Mouse (Mus musculus) midbrain, embryonic 14.5 days (tissue): ENCODE measurements at regions not wholly inside any gene's neighbourhood (a gene's known extent, or its start where the extent isn't known, plus 50 kb on each side); places are given as distances from the start of the nearest gene placed in this dataset.

Experiments used
- ATAC-seq: fragments of 200-750 bp; cut with Nextera tagmentation; 2 replicates; pipeline ENCODE4 v1.8.0; 2017; ENCODE audit warnings: moderate number of reproducible peaks, moderate library complexity; ENCODE audit not compliant: low FRiP score, low TSS enrichment
- DNase-seq: peaks from one replicate; pipeline ENCODE4 v3.0.0-alpha.2; 2015
- H3K27ac ChIP-seq: fragments of 300-500 bp; sonication (generic); replicated peaks from 2 replicates; pipeline ENCODE4 v1.5.1; 2014; ENCODE audit warnings: mild to moderate bottlenecking, low read depth, low read length, moderate library complexity
- H3K27me3 ChIP-seq: fragments of 300-500 bp; sonication (generic); 2 replicates; pipeline ENCODE4 v1.6.1; 2014; ENCODE audit warnings: low read length, control low read depth, mixed read lengths; ENCODE audit not compliant: control insufficient read depth, insufficient read depth
- H3K36me3 ChIP-seq: fragments of 300-500 bp; sonication (generic); 2 replicates; pipeline ENCODE4 v1.6.1; 2014; ENCODE audit warnings: low read length, control low read depth; ENCODE audit not compliant: control insufficient read depth, insufficient read depth
- H3K4me1 ChIP-seq: fragments of 300-500 bp; sonication (generic); 2 replicates; pipeline ENCODE4 v1.6.1; 2014; ENCODE audit warnings: mild to moderate bottlenecking, antibody characterized with exemption, low read length, control low read depth; ENCODE audit not compliant: control insufficient read depth, insufficient read depth
- H3K4me2 ChIP-seq: fragments of 300-500 bp; sonication (generic); 2 replicates; pipeline ENCODE4 v1.6.1; 2014; ENCODE audit warnings: mild to moderate bottlenecking, low read length, moderate library complexity
- H3K4me3 ChIP-seq: fragments of 300-500 bp; sonication (generic); replicated peaks from 2 replicates; pipeline ENCODE4 v1.5.1; 2014; ENCODE audit warnings: low read depth, low read length
- H3K9ac ChIP-seq: fragments of 300-500 bp; sonication (generic); replicated peaks from 2 replicates; pipeline ENCODE4 v1.6.1; 2014; ENCODE audit warnings: mild to moderate bottlenecking, low read length, moderate library complexity
- H3K9me3 ChIP-seq: fragments of 300-500 bp; sonication (generic); 2 replicates; pipeline ENCODE4 v1.6.1; 2016; ENCODE audit warnings: low read length, control low read depth, mixed read lengths; ENCODE audit not compliant: control insufficient read depth
- WGBS: fragments of 180-500 bp; shearing (Covaris S2); extraction: QIAGEN DNeasy Blood & Tissue Kit; methylation state at CpG from one replicate; pipeline ENCODE4 v1.1.7; 2014; 5-methylcytosine and 5-hydroxymethylcytosine counted together

DNA sequence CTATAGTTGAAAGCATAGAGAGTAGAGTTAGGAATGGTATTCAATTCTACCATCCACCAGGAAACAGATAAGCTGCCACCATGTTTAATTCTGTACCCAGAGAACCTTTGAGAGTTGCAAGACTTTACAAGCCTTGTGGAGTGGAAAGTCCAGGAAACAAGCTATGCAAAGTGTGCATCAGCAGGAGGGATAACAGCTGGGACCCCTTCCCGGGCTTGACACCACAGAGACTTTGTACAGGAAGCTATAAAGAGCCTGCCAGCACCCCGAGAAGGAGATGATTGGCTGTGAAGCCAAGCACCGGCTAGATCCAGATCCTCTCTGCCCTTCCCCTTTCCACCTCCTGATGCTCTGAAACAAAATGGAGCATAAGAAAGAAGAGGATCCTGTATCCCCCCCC lies 188.8 kb downstream of the Sp3 start:
- Histone ChIP-seq H3K9me3 (no peaks in the 10 kb centered on the region), H3K4me1 (no peaks in the 10 kb centered on the region), H3K4me2 (no peak overlapping the region), H3K9ac (no peak overlapping the region), H3K4me3 (no peak overlapping the region), H3K27me3 (no peaks in the 10 kb centered on the region), H3K36me3 (no peaks in the 10 kb centered on the region), H3K27ac (no peak overlapping the region)
- DNase-seq (no peak), ATAC-seq (no peak)
- 76% methylated on average over 3 of the region's 3 CpGs for WGBS

DNA sequence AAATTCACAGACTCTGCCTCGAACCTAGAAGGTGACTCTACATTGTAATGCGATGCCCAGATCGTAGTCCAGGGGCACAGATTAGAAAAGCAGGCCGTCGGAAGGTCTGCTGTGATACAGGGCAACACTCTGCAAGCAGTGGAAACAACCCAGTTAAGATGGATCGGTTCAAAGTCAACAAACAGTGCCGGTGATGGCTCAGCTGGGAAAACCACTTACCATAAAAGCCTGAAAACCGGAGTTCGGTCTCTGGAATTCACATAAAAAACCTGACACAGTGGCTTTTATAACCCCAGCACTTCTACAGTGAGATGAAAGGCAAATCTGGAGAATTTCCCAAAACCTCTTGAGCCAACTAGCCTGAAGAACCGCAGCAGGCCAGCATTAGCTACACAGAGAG lies 186.8 kb downstream of the Sp3 start:
- no peaks in the 10 kb centered on the region for H3K36me3 ChIP-seq
- H3K4me3 ChIP-seq: no peak overlapping the region
- H3K27me3 ChIP-seq: no peaks in the 10 kb centered on the region
- ATAC-seq: no peak
- no peak overlapping the region for H3K4me2 ChIP-seq
- no peak overlapping the region for H3K9ac ChIP-seq
- no peak for DNase-seq
- no peaks in the 10 kb centered on the region for H3K9me3 ChIP-seq
- no peak overlapping the region for H3K27ac ChIP-seq
- H3K4me1 ChIP-seq: no peaks in the 10 kb centered on the region
- WGBS: 83% methylated on average over 10 of the region's 10 CpGs

DNA sequence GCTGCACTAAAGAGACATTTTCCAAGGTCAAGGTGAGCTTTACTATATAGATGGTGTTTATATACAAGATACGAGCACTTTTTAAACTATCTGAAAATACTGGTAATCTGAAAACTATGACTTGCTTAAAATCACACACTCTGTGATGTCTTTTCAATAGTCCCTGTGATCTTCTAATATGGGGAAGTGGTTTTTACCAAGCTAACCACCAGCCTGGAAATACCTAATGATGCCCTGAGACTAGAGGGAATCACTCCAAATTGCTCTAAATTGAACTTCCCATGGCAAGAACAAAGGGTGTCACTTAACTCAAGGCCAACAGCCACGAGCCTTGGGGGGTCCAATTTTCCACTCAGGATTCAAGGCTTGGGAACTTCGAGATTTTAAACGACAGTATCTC lies 185.7 kb downstream of the Sp3 start:
- Histone ChIP-seq H3K36me3 (no peaks in the 10 kb centered on the region), H3K27me3 (no peaks in the 10 kb centered on the region), H3K9me3 (no peaks in the 10 kb centered on the region), H3K9ac (no peak overlapping the region), H3K4me3 (no peak overlapping the region), H3K27ac (no peak overlapping the region), H3K4me2 (no peak overlapping the region), H3K4me1 (no peaks in the 10 kb centered on the region)
- DNase-seq (no peak), ATAC-seq (no peak)
- 81% methylated on average over 4 of the region's 4 CpGs for WGBS

DNA sequence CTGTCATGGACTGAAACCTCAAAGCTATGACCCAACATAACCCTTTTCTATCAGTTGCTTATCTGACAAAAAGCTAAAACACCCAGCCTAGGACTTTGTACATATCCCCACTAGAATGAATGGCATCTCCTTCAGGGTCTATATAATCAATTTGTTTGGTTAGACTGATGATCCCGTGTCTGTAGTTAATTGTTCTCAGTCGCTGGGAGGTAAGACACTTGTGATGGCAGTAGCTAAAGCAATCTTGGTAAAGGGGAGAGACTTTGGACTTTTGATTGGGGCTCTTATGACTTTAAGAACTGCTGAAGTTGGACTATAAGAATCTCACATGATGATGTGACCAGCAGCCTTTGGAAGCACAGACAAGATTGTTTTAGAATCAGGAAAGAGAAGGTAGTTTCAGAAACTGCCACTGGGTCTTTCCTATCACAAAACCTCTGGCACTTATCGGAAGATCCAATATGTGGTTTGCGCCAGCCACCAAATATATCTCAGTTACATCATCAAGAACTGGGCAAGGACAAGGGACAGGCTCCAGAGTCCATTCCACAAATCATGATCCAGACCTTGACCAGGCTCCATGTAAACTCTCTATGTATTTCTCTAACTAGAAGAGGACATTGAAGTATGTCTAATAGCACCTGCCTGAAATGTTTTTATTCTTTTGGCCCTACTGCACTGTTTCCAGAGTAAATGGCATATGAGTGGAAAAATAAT lies 183.1 kb downstream of the Sp3 start:
- no peak overlapping the region for H3K9ac ChIP-seq
- no peaks in the 10 kb centered on the region for H3K36me3 ChIP-seq
- no peaks in the 10 kb centered on the region for H3K27me3 ChIP-seq
- 91% methylated on average over 4 of the region's 4 CpGs for WGBS
- H3K4me3 ChIP-seq: no peak overlapping the region
- H3K4me2 ChIP-seq: no peak overlapping the region
- no peak overlapping the region for H3K27ac ChIP-seq
- ATAC-seq (no peak), DNase-seq (no peak)
- H3K4me1 ChIP-seq: no peaks in the 10 kb centered on the region
- no peaks in the 10 kb centered on the region for H3K9me3 ChIP-seq

DNA sequence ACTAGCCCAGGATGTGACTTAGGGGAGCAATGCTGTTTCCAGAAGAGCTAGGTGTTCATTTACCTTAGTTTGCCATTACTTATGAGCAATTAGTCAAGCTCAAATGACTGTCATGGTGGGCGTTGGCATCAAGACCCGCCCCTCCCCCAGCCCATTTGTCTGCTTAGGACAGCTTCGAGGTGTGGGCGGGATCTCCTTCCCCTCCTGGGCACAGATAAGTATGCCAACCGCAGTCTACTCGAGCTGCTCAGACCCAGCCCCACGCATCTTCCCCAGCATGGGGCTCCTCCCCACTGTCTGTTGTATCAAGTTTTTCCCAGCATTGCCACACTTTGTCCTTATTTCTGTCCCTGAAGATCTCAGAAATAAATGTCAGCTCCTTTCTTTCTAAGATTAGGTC lies 179.6 kb downstream of the Sp3 start:
- DNase-seq (no peak), ATAC-seq (no peak)
- no peaks in the 10 kb centered on the region for H3K4me1 ChIP-seq
- no peak overlapping the region for H3K4me2 ChIP-seq
- H3K9ac ChIP-seq: no peak overlapping the region
- no peaks in the 10 kb centered on the region for H3K36me3 ChIP-seq
- no peaks in the 10 kb centered on the region for H3K9me3 ChIP-seq
- WGBS: 76% methylated on average over 7 of the region's 7 CpGs
- H3K27ac ChIP-seq: no peak overlapping the region
- H3K4me3 ChIP-seq: no peak overlapping the region
- H3K27me3 ChIP-seq: no peaks in the 10 kb centered on the region

DNA sequence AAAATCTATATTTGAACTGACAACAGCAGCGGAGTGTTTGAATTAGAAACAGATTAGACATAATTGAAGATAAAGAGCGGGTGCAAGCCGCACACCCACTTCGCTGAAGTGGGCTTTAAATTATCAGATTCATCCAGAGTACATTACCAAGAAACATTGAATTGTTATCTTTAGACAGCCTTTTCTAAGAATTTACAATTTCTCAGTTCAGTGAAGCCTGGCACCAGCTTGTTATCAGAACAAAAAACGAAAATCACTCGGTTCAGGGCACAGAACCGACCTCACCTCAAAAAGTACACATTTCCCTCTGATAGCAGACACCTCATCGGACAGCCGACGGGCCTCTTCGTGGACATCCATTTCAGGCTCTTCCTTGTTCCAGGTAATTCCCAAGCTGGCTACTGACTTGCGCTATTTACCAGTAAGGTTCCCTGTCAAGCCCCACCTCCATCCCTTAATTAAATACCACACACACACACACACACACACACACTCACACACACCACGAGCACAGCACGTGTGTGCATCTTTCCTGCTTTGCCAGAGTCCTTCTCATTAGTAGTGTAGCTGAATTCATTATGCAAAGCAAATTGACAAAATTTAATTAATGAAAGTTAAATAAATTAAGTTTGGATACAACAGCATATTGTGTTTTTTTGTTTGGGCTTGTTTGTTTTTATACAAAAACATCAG lies 166.8 kb downstream of the Sp3 start:
- no peak for DNase-seq
- Histone ChIP-seq H3K4me3 (no peak overlapping the region), H3K4me1 (peaks cover 4% of the 10 kb centered on the region; the same call in 1 of the 2 replicates), H3K9ac (no peak overlapping the region), H3K36me3 (no peaks in the 10 kb centered on the region), H3K9me3 (no peaks in the 10 kb centered on the region), H3K27me3 (no peaks in the 10 kb centered on the region), H3K4me2 (no peak overlapping the region), H3K27ac (no peak overlapping the region)
- WGBS: 60% methylated on average over 14 of the region's 14 CpGs
- no peak for ATAC-seq

DNA sequence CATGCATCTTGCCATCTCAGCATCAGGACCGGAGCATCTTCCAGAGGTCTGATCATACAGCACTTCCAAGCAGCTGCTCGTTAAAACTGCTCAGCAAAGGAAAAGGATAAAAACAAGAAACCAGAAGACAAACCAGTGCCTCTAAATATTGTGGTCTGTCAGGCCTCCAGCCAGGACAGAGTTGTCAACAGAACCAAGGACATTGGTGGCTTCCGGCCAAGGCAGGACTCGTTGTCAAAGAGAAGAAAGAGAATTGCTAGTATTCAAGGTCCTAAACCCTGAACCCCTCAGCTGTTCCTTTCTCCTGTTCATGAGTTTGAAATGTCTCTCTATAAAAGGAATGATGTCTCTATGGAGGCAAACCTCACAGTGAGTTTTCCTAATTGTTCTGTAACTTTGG lies 155.0 kb downstream of the Sp3 start:
- no peak for ATAC-seq
- no peak for DNase-seq
- WGBS: 75% methylated on average over 4 of the region's 4 CpGs

DNA sequence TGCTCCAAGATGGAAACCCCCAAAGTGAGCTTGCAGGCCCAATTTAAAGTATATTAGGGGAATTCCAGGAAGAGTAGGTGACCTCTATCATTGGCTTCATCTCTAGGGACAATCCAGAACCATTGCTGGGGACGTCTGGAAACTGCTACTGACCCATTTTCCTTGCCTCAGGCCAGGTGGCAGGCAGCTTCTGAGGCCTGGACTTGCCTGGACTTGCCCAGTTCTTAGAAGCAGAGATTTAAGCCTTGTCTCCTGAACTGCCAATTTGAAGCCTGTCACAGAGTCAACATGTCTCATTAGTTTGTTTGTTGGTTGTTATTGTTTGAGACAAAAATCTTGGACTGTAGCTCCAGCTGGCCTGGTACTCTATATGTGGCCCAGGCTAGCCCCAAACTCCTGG lies 151.1 kb downstream of the Sp3 start:
- Histone ChIP-seq H3K9ac (no peak overlapping the region), H3K4me2 (no peak overlapping the region), H3K4me3 (no peak overlapping the region), H3K27ac (no peak overlapping the region), H3K36me3 (no peaks in the 10 kb centered on the region), H3K27me3 (no peaks in the 10 kb centered on the region), H3K4me1 (no peaks in the 10 kb centered on the region), H3K9me3 (no peaks in the 10 kb centered on the region)
- 48% methylated on average over 1 of the region's 1 CpGs for WGBS
- DNase-seq (no peak), ATAC-seq (no peak)

More for the DNA sequence above, 155.0 kb downstream of the Sp3 start:
- H3K4me2 ChIP-seq: no peak overlapping the region
- no peaks in the 10 kb centered on the region for H3K36me3 ChIP-seq
- H3K4me1 ChIP-seq: no peaks in the 10 kb centered on the region
- H3K27me3 ChIP-seq: no peaks in the 10 kb centered on the region
- H3K9me3 ChIP-seq: no peaks in the 10 kb centered on the region
- no peak overlapping the region for H3K9ac ChIP-seq
- H3K27ac ChIP-seq: no peak overlapping the region
- H3K4me3 ChIP-seq: no peak overlapping the region

DNA sequence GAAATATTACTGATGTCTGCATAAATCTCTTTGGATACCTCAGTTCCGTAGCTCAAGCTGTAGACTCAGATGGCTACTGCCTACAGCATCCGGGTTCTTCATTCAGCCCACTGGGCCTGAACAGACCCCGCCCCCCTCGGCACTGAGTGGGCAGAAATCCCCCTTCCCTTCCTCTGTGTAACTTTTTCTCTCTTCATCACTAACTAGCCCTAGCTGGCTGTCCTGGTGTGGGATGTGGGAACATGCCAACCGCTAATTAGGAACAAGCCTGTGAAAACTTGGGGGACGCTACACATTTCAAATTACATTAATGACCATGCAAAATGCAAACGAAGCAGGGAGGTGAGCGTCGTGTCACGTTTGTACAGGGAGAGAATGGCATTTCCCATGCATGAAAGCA lies 147.5 kb downstream of the Sp3 start:
- ATAC-seq: no peak
- no peak for DNase-seq
- no peak overlapping the region for H3K27ac ChIP-seq

More for the DNA sequence above, 147.5 kb downstream of the Sp3 start:
- Histone ChIP-seq H3K27me3 (no peaks in the 10 kb centered on the region), H3K36me3 (no peaks in the 10 kb centered on the region), H3K4me1 (no peaks in the 10 kb centered on the region), H3K9me3 (no peaks in the 10 kb centered on the region), H3K9ac (no peak overlapping the region), H3K4me2 (no peak overlapping the region), H3K4me3 (no peak overlapping the region)
- 84% methylated on average over 10 of the region's 10 CpGs for WGBS
